In genomic region chr10:40730200-40730599, GRCm38 (mm10) we compare ENCODE assay signal across 23 mouse cellular contexts. TPM values are rescaled to one million over a fixed set of nuclear protein-coding genes. Genes with fewer than 3 reads are reported as not detected.
DNase-seq lines count a peak whose midpoint lies in the region; ATAC-seq and TF ChIP-seq lines count a peak whose summit lies in the region.
"Had no signal": no experiment of that assay in that cellular context is flagged by ENCODE, and none has a peak within 500 bp of the region (broad histone marks: within the 10 kb centered on the region; RNA-seq: fewer than 3 reads in every experiment).

No protein-coding gene starts in this region.

- H3K4me1 ChIP-seq in hindbrain, embryonic 14.5 days (replicated peaks; ENCODE audit: control insufficient read depth, insufficient read depth, low read length), result peaks cover 18% of the 10 kb centered on the region
- H3K4me1 ChIP-seq: heart, embryonic 15.5 days had no signal

- H3K4me2 ChIP-seq in hindbrain, embryonic 14.5 days (replicated peaks), result no peak overlapping the region
- H3K4me2 ChIP-seq: heart, embryonic 11.5 days; heart, embryonic 15.5 days; hindbrain, embryonic 13.5 days had no signal

- H3K27me3 ChIP-seq in hindbrain, embryonic 14.5 days (ENCODE audit: control insufficient read depth, insufficient read depth, low read length), result no peaks in the 10 kb centered on the region
- H3K27me3 ChIP-seq: heart, embryonic 15.5 days; hindbrain, embryonic 13.5 days had no signal

- peak overlapping the region; percentile 91 for H3K27ac ChIP-seq in layer of hippocampus, adult 2 months
- H3K27ac ChIP-seq in left cerebral cortex, adult 2 months, result peak overlapping the region; percentile 48
- no peak overlapping the region for H3K27ac ChIP-seq in hindbrain, embryonic 14.5 days
- H3K27ac ChIP-seq: embryonic facial prominence, embryonic 10.5 days; forebrain, embryonic 10.5 days; heart, adult 2 months; heart, embryonic 15.5 days; hindbrain, embryonic 13.5 days had no signal

- 78% methylated on average over 5 of the region's 5 CpGs for WGBS in hindbrain, embryonic 14.5 days

- TF ChIP-seq CTCF in layer of hippocampus, adult 2 months (conservative IDR thresholded peaks at IDR 0.05), result no peak
- no peak for TF ChIP-seq CTCF in left cerebral cortex, adult 2 months (IDR thresholded peaks at IDR 0.05)

- DNase-seq in layer of hippocampus, adult 2 months (ENCODE audit: low spot score in 2 of 2), result peak in 1 of 2 experiments; percentile 40
- no peak for DNase-seq in layer of hippocampus, adult 11-12 months (ENCODE audit: low spot score)
- peak in 1 of 2 experiments; percentile 12 for DNase-seq in left cerebral cortex, adult 2 months (ENCODE audit: extremely low spot score in 1 of 2, low spot score in 2 of 2)
- DNase-seq in left cerebral cortex, adult 8-10 months (ENCODE audit: low spot score in 2 of 2), result no peak
- peak; percentile 58 for DNase-seq in brain, adult 2 months (ENCODE audit: low read depth, low spot score)
- no peak for DNase-seq in MN1 (ENCODE audit: low spot score)
- DNase-seq in hindbrain, embryonic 14.5 days (ENCODE audit: low spot score), result no peak
- DNase-seq: adrenal gland, postnatal 14 days; cerebellum, adult 18-20 months; cerebellum, adult 9-11 months; cerebellum, postnatal 36 days; gastrocnemius, postnatal 10 days; heart, adult 2 months; heart, postnatal 14 days had no signal

- ATAC-seq in hindbrain, embryonic 14.5 days (ENCODE audit: low FRiP score), result no peak
- ATAC-seq: activated CD4-positive, CD25-positive, alpha-beta regulatory T cell, adult 4 months; forebrain, embryonic 14.5 days had no signal

- intact Hi-C loops in left cerebral cortex, adult 2 months (cut with DNase I), result no loop called here

- H3K4me3 ChIP-seq in layer of hippocampus, adult 2 months, result no peak overlapping the region
- H3K4me3 ChIP-seq in left cerebral cortex, adult 2 months, result no peak overlapping the region
- H3K4me3 ChIP-seq in hindbrain, embryonic 14.5 days (replicated peaks; ENCODE audit: low read length), result no peak overlapping the region
- H3K4me3 ChIP-seq: embryonic facial prominence, embryonic 10.5 days; erythroblast, embryonic 14.5 days; forebrain, embryonic 10.5 days; heart, adult 2 months; heart, embryonic 15.5 days; hindbrain, embryonic 13.5 days had no signal

- no peaks in the 10 kb centered on the region for H3K9me3 ChIP-seq in hindbrain, embryonic 14.5 days (ENCODE audit: control insufficient read depth, low read length)
- H3K9me3 ChIP-seq: embryonic facial prominence, embryonic 10.5 days; forebrain, embryonic 10.5 days; heart, embryonic 15.5 days; hindbrain, embryonic 13.5 days had no signal

- H3K9ac ChIP-seq in hindbrain, embryonic 14.5 days, result no peak overlapping the region
- H3K9ac ChIP-seq: heart, embryonic 15.5 days; hindbrain, embryonic 13.5 days had no signal

- no peaks in the 10 kb centered on the region for H3K36me3 ChIP-seq in hindbrain, embryonic 14.5 days (replicated peaks; ENCODE audit: control insufficient read depth, insufficient read depth)
- H3K36me3 ChIP-seq: embryonic facial prominence, embryonic 10.5 days; forebrain, embryonic 10.5 days; heart, embryonic 15.5 days; hindbrain, embryonic 13.5 days had no signal

RNA-seq across cellular contexts. Expression of gene Mettl24, which starts 47.1 kb away (rescaled TPM):
- total RNA-seq in layer of hippocampus, adult 2 months (2021), result 1 to 10 TPM; 2.0 to 2.8 TPM
- 1 to 10 TPM; 1.6 to 2.8 TPM for total RNA-seq in left cerebral cortex, adult 2 months (2021)
- 1 to 10 TPM; 2.9 to 4.3 (median 3.2) TPM for total RNA-seq in left cerebral cortex, adult 8-10 months (2022)
- 0.33 and 0.76 TPM in 2 replicates for polyA plus RNA-seq in hindbrain, embryonic 14.5 days (2014; fragmentation: Nextera tagmentation; extraction: Ambion mirVana)
- total RNA-seq: hematopoietic stem cell, adult 5-6 weeks had no signal
- polyA plus RNA-seq: activated CD4-positive, CD25-positive, alpha-beta regulatory T cell, adult 4 months; erythroblast, embryonic 14.5 days had no signal
